Mouse (Mus musculus): Measurements from ENCODE around the gene Myh1. TPM values are rescaled to one million over a fixed set of nuclear protein-coding genes. Genes with fewer than 3 reads are reported as not detected.

The Myh1 gene
- not detected for total RNA-seq (2023)

DNA sequence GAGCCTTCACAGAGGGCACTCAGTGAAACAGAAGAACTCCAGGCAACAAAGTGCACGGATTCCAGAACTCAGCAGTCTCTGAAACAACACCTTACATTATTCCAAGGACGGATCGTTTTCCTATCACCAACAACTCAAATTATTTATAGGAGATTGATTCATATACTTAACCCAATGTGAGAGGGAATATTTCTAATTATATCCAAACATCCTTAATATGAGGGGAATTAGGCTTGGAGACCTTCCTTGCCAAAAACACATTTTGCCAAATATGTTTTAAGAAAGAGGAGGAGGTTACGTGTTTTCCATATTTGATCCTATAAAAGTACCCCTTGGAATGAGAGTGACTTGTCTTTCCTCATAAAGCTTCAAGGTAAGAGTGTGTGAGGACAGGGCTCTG is at the start of gene Myh1:
Gene Myh1, plus strand, starts transcription at position 301 of the 400 bp plus-strand sequence.

DNA sequence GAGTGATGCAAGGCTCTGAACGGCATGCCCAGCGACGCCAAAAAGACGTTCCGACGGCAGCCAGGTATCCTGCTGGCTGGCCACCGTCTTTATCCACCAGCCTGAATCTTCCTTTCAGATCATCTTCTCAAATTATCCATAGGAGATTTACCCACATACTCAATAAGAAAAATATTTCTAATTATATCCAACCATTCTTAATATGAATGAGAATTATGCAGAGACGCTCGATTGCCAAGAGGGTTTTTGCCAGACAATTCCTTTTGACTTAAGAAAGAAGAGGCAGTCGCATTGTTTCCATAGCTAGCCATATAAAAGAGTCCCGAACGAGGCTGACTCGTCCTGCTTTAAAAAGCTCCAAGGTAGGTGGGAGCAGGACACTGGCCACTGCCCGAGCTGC is 29.1 kb upstream of the Myh1 start, which contains the start of gene Myh2:
Gene Myh2, plus strand, starts transcription at position 301 of the 400 bp plus-strand sequence.

DNA sequence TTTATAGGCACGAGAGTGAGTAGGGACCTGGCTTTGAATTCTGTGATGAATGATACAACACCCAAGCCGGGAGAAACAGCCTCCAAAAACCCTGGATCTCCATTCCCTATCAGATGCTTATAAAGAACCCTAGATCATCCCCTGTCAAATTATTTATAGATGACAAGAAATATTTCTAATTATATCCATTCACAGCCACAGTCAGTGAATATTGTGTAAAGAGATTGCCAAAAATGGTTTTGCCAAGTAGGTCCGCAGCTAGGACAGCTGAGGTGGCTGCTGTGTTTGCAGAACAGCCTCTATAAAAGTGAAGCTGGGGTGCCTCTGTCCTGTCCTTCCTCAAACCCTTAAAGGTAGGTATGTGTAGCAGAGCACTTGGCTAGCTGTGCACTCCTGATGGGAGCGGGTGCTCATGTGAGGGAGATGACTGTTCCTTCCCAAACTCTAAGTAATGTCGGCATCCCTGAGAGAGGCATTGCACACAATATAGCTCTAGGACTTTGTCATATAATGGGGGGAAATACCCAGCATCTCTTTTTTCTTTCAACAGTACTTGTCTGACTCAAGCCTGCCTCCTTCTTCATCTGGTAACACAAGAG is 37.7 kb downstream of the Myh1 start, which contains the start of gene Myh4:
Gene Myh4, plus strand, starts transcription at position 549 of the 599 bp plus-strand sequence.

Other genes with a start within 250 kb of the Myh1 start
- not detected for gene Tmem238l, start 243.4 kb upstream of the Myh1 start, total RNA-seq (2023)
- gene Tmem220, start 174.9 kb upstream of the Myh1 start, total RNA-seq (2023), result 1 to 10 TPM in 1 of 2 experiments, under 1 TPM in 1; 0.80 to 1.4 TPM
- 10 to 100 TPM; 38.7 to 59.6 TPM for gene Adprm, start 147.5 kb upstream of the Myh1 start, total RNA-seq (2023)
- 10 to 100 TPM; 10.3 to 12.6 TPM for gene Sco1, start 147.4 kb upstream of the Myh1 start, total RNA-seq (2023)
- gene Myh3, start 121.8 kb upstream of the Myh1 start, total RNA-seq (2023), result not detected
- gene Myh2, start 29.0 kb upstream of the Myh1 start, total RNA-seq (2023), result not detected
- gene Myh4, start 38.0 kb downstream of the Myh1 start, total RNA-seq (2023), result not detected
- gene Myh8, start 77.1 kb downstream of the Myh1 start, total RNA-seq (2023), result not detected
- not detected for gene Myh13, start 121.6 kb downstream of the Myh1 start, total RNA-seq (2023)

Data from B cell, adult 67 days (primary cell).